ENCODE assay signal across 8 mouse cellular contexts in genomic region chr14:28165621-28166211, GRCm38 (mm10).
DNase-seq lines count a peak whose midpoint lies in the region; ATAC-seq lines count a peak whose summit lies in the region.
"Had no signal": no experiment of that assay in that cellular context is flagged by ENCODE, and none has a peak within 500 bp of the region (broad histone marks: within the 10 kb centered on the region; RNA-seq: fewer than 3 reads in every experiment).

No protein-coding gene starts in this region.

- H3K4me1 ChIP-seq in midbrain, embryonic 10.5 days, result peaks cover 22% of the 10 kb centered on the region
- H3K4me1 ChIP-seq in midbrain, embryonic 11.5 days (ENCODE audit: control insufficient read depth, insufficient read depth, low read length), result peaks cover 13% of the 10 kb centered on the region
- peaks cover 16% of the 10 kb centered on the region for H3K4me1 ChIP-seq in forebrain, embryonic 14.5 days (ENCODE audit: control insufficient read depth, insufficient read depth, low read length)
- peaks cover 12% of the 10 kb centered on the region for H3K4me1 ChIP-seq in limb, embryonic 11.5 days (ENCODE audit: control insufficient read depth, insufficient read depth, low read length)

- no peaks in the 10 kb centered on the region for H3K27me3 ChIP-seq in midbrain, embryonic 10.5 days (ENCODE audit: low read depth, poor library complexity, severe bottlenecking)
- H3K27me3 ChIP-seq in midbrain, embryonic 11.5 days (ENCODE audit: control insufficient read depth, insufficient read depth, low read length), result no peaks in the 10 kb centered on the region
- H3K27me3 ChIP-seq in forebrain, embryonic 14.5 days (replicated peaks; ENCODE audit: control insufficient read depth, insufficient read depth, low read length), result no peaks in the 10 kb centered on the region; the same call in 1 of the 2 replicates
- H3K27me3 ChIP-seq in limb, embryonic 11.5 days (ENCODE audit: control insufficient read depth, insufficient read depth, low read length), result no peaks in the 10 kb centered on the region

- no peak overlapping the region for H3K4me2 ChIP-seq in midbrain, embryonic 11.5 days
- peak overlapping the region; percentile 44; the same call in 1 of the 2 replicates for H3K4me2 ChIP-seq in forebrain, embryonic 14.5 days (ENCODE audit: low read length)
- H3K4me2 ChIP-seq in limb, embryonic 11.5 days (ENCODE audit: low read depth, severe bottlenecking), result no peak overlapping the region

- DNase-seq in midbrain, embryonic 10.5 days (ENCODE audit: low spot score), result no peak
- no peak for DNase-seq in midbrain, embryonic 11.5 days (ENCODE audit: low spot score, missing footprints)
- DNase-seq in forebrain, embryonic 14.5 days (ENCODE audit: low spot score), result peak; percentile 22
- peak; percentile 70 for DNase-seq in limb, embryonic 11.5 days (ENCODE audit: low spot score)
- no peak for DNase-seq in left cerebral cortex, postnatal 10 days (ENCODE audit: extremely low spot score in 1 of 2, low spot score in 2 of 2)
- DNase-seq in spleen, postnatal 10 days (ENCODE audit: low spot score in 2 of 2), result no peak
- DNase-seq in kidney, adult 9 months, result no peak
- DNase-seq: thymus, adult 2 months had no signal

- no peaks in the 10 kb centered on the region for H3K36me3 ChIP-seq in midbrain, embryonic 10.5 days
- no peaks in the 10 kb centered on the region for H3K36me3 ChIP-seq in midbrain, embryonic 11.5 days (ENCODE audit: control insufficient read depth, insufficient read depth, low read length)
- H3K36me3 ChIP-seq in forebrain, embryonic 14.5 days (ENCODE audit: control insufficient read depth, insufficient read depth, low read length), result no peaks in the 10 kb centered on the region
- no peaks in the 10 kb centered on the region for H3K36me3 ChIP-seq in limb, embryonic 11.5 days (ENCODE audit: control insufficient read depth, insufficient read depth, low read length)

- ATAC-seq in midbrain, embryonic 11.5 days (ENCODE audit: low FRiP score), result no peak
- ATAC-seq in forebrain, embryonic 14.5 days, result peak; percentile 35; the same call in 1 of the 2 replicates
- no peak for ATAC-seq in limb, embryonic 11.5 days (ENCODE audit: insufficient number of reproducible peaks, low FRiP score, low TSS enrichment, low read depth)

- H3K4me3 ChIP-seq in midbrain, embryonic 10.5 days, result no peak overlapping the region
- H3K4me3 ChIP-seq in midbrain, embryonic 11.5 days (ENCODE audit: low read depth, low read length), result no peak overlapping the region
- no peak overlapping the region for H3K4me3 ChIP-seq in forebrain, embryonic 14.5 days (ENCODE audit: low read depth, low read length)
- H3K4me3 ChIP-seq in limb, embryonic 11.5 days (ENCODE audit: low read depth, low read length), result no peak overlapping the region

- WGBS in midbrain, embryonic 10.5 days, result 49% methylated on average over 5 of the region's 5 CpGs
- WGBS in midbrain, embryonic 11.5 days, result 56% methylated on average over 5 of the region's 5 CpGs
- 30% methylated on average over 5 of the region's 5 CpGs for WGBS in forebrain, embryonic 14.5 days
- 26% methylated on average over 5 of the region's 5 CpGs for WGBS in limb, embryonic 11.5 days

- H3K9ac ChIP-seq in midbrain, embryonic 11.5 days (ENCODE audit: low read length), result no peak overlapping the region
- 0 out of 2 replicates have a peak overlapping the region, but pooled peaks have one; percentile 9 for H3K9ac ChIP-seq in forebrain, embryonic 14.5 days (ENCODE audit: low read length)
- H3K9ac ChIP-seq in limb, embryonic 11.5 days (ENCODE audit: low read length), result no peak overlapping the region

- intact Hi-C loops in left cerebral cortex, postnatal 10 days (cut with DNase I), result no loop called here

- peak overlapping the region; percentile 63 for H3K27ac ChIP-seq in midbrain, embryonic 10.5 days (replicated peaks)
- H3K27ac ChIP-seq in midbrain, embryonic 11.5 days (ENCODE audit: low read depth, low read length), result no peak overlapping the region
- peak overlapping the region; percentile 23; the same call in 1 of the 2 replicates for H3K27ac ChIP-seq in forebrain, embryonic 14.5 days (ENCODE audit: low read depth, low read length)
- peak overlapping the region; percentile 43; the same call in 1 of the 2 replicates for H3K27ac ChIP-seq in limb, embryonic 11.5 days (replicated peaks; ENCODE audit: low read depth, low read length)

- no peaks in the 10 kb centered on the region for H3K9me3 ChIP-seq in midbrain, embryonic 10.5 days (replicated peaks)
- no peaks in the 10 kb centered on the region for H3K9me3 ChIP-seq in midbrain, embryonic 11.5 days (ENCODE audit: control insufficient read depth, low read length)
- H3K9me3 ChIP-seq in forebrain, embryonic 14.5 days (replicated peaks; ENCODE audit: control insufficient read depth, low read length), result no peaks in the 10 kb centered on the region
- H3K9me3 ChIP-seq in limb, embryonic 11.5 days (ENCODE audit: control insufficient read depth, low read length), result no peaks in the 10 kb centered on the region

Comparison
In these comparisons a context has a peak if more than half of its experiments do, and no peak if none do; other contexts are left out.
1. DNase-seq: peak in forebrain, embryonic 14.5 days (single experiment) and limb, embryonic 11.5 days (single experiment); none in midbrain, embryonic 10.5 days (single experiment), midbrain, embryonic 11.5 days (single experiment), left cerebral cortex, postnatal 10 days (0 of 2), spleen, postnatal 10 days (0 of 2) and kidney, adult 9 months (single experiment).